Mouse (Mus musculus) inflammation-experienced regulatory T-cells (primary cell): ENCODE results near the gene Gm10447. TPM values are rescaled to one million over a fixed set of nuclear protein-coding genes. Genes with fewer than 3 reads are reported as not detected.

ENCODE experiments used
- polyA plus RNA-seq, 2 experiments: library from polyadenylated mRNA; unstranded; fragments of 100-300 nt; shearing (Covaris generic); gene quantifications; one replicate each; pipeline ENCODE4 v1.2.1; 2017

Gm10447 gene
- 1 to 10 TPM in 1 of 2 experiments, not detected in 1; 1.3 TPM for polyA plus RNA-seq

GRCm38 (mm10) chr11:53456474-53457371 is at the start of gene Gm10447, which contains the start of gene Shroom1:
Gene Gm10447, minus strand, starts transcription at chr11:53457110.
Gene Shroom1, plus strand, starts transcription at chr11:53457205.

GRCm38 (mm10) chr11:53479783-53480301 is 22.9 kb upstream of the Gm10447 start, which contains the start of the genes Gm9945 and Sowaha:
Gene Gm9945, plus strand, starts transcription at chr11:53480166.
Gene Sowaha, minus strand, starts transcription at chr11:53480274.

GRCm38 (mm10) chr11:53469968-53470695 is 13.2 kb upstream of the Gm10447 start, which contains the start of gene Gm9837:
Gene Gm9837, minus strand, starts transcription at chr11:53470479.

GRCm38 (mm10) chr11:53430670-53431346 is 26.1 kb downstream of the Gm10447 start, which contains the start of the genes Uqcrq and Gdf9:
Gene Uqcrq, minus strand, starts transcription at chr11:53430831.
Gene Gdf9, plus strand, starts transcription at chr11:53431023.

GRCm38 (mm10) chr11:53423036-53423435 is 33.9 kb downstream of the Gm10447 start, which contains the start of gene Leap2:
Gene Leap2, minus strand, starts transcription at chr11:53423170.

Other genes starting within 250 kb of the Gm10447 start
- gene Hspa4, start 156.7 kb downstream of the Gm10447 start, polyA plus RNA-seq: 100 to 1,000 TPM; 113 to 115 TPM
- gene Zcchc10, start 132.4 kb downstream of the Gm10447 start, polyA plus RNA-seq: 10 to 100 TPM; 31.2 to 35.2 TPM
- gene Aff4, start 106.3 kb downstream of the Gm10447 start, polyA plus RNA-seq: 100 to 1,000 TPM; 129 to 157 TPM
- gene Leap2, start 33.9 kb downstream of the Gm10447 start, polyA plus RNA-seq: not detected
- 100 to 1,000 TPM; 252 to 276 TPM for gene Uqcrq, start 26.3 kb downstream of the Gm10447 start, polyA plus RNA-seq
- 1 to 10 TPM in 1 of 2 experiments, under 1 TPM in 1; 0.24 to 3.1 TPM for gene Gdf9, start 26.1 kb downstream of the Gm10447 start, polyA plus RNA-seq
- gene Shroom1, start 95 bp upstream of the Gm10447 start, polyA plus RNA-seq: under 1 TPM in 1 of 2 experiments, not detected in 1; 0.37 TPM
- under 1 TPM in 1 of 2 experiments, not detected in 1; 0.80 TPM for gene Gm9837, start 13.4 kb upstream of the Gm10447 start, polyA plus RNA-seq
- not detected for gene Gm9945, start 23.1 kb upstream of the Gm10447 start, polyA plus RNA-seq
- gene Sowaha, start 23.2 kb upstream of the Gm10447 start, polyA plus RNA-seq: not detected
- 10 to 100 TPM in 1 of 2 experiments, 1 to 10 TPM in 1; 3.6 to 20.4 TPM for gene Sept8, start 62.1 kb upstream of the Gm10447 start, polyA plus RNA-seq
- gene Kif3a, start 110.3 kb upstream of the Gm10447 start, polyA plus RNA-seq: 1 to 10 TPM; 7.6 to 7.9 TPM
- gene Il4, start 161.6 kb upstream of the Gm10447 start, polyA plus RNA-seq: 100 to 1,000 TPM in 1 of 2 experiments, 1 to 10 TPM in 1; 4.6 to 100 TPM
- gene Il13, start 177.6 kb upstream of the Gm10447 start, polyA plus RNA-seq: under 1 TPM in 1 of 2 experiments, not detected in 1; 0.39 TPM